Mouse (Mus musculus) neural tube, embryonic 10.5 days (tissue): ENCODE results near the gene Ccin.

ENCODE experiments used
- DNase-seq: peaks from one replicate; pipeline ENCODE4 v3.0.0-alpha.2; 2017; ENCODE audit warnings: low spot score; ENCODE audit errors: extremely low spot score

Ccin gene

DNA sequence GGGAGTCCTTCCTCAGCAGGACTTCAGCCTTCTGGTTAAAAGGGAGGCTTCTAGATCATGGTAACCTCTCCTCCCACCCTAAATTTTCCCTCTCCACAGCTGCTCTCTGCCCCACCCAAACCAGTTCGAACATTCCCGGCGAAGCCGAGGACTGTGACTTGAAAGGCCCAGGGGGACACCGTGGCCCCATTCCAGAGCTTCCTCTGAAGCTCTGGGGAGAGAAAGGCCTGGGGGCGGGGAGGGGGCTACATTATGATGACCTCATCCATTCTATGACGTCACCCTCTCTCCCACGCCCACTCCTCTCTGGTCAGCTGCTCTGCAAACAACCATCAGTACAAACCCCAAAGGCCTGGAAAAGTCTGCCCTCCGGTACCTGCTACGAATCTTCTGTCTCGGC, at the start of gene Ccin:
Gene Ccin, plus strand, starts transcription at position 303 of the 400 bp plus-strand sequence.
- no peak for DNase-seq

- DNase-seq: no peak
Measured at GRCm38 (mm10) chr4:43936186-43936585, 47.1 kb upstream of the Ccin start.

- no peak for DNase-seq
Measured at GRCm38 (mm10) chr4:43936749-43937674, 46.3 kb upstream of the Ccin start.

- DNase-seq: no peak
Measured at GRCm38 (mm10) chr4:43941315-43941714, 42.0 kb upstream of the Ccin start.

- no peak for DNase-seq
Measured at GRCm38 (mm10) chr4:43942421-43942820, 40.9 kb upstream of the Ccin start.

DNA sequence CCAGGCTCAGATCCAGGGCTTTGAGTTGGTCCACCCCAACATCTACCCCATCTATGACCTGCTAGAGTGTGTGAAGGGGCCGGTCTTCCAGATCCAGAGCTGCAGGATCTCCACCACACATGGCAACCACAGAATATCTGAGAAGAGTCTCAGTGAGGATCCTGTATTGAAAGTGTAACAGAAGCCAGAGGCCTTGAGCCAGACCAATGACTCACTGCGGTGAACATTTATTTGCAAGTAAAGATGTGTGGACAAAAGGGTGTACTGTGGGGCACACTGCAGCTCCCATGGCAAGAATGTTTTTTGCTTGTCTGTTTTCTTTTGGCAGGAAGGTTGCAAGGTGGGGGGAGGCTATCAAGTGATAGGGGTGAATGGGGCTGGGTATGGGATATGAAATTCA, 35.7 kb upstream of the Ccin start:
- no peak for DNase-seq

- DNase-seq: peak; percentile 92
Measured at GRCm38 (mm10) chr4:43957292-43957845, 25.9 kb upstream of the Ccin start, which contains the start of gene Glipr2. Glipr2 (plus strand) TSS chr4:43957401.

GRCm38 (mm10) chr4:43957846-43958461, 25.3 kb upstream of the Ccin start:
- peak; percentile 78 for DNase-seq

DNA sequence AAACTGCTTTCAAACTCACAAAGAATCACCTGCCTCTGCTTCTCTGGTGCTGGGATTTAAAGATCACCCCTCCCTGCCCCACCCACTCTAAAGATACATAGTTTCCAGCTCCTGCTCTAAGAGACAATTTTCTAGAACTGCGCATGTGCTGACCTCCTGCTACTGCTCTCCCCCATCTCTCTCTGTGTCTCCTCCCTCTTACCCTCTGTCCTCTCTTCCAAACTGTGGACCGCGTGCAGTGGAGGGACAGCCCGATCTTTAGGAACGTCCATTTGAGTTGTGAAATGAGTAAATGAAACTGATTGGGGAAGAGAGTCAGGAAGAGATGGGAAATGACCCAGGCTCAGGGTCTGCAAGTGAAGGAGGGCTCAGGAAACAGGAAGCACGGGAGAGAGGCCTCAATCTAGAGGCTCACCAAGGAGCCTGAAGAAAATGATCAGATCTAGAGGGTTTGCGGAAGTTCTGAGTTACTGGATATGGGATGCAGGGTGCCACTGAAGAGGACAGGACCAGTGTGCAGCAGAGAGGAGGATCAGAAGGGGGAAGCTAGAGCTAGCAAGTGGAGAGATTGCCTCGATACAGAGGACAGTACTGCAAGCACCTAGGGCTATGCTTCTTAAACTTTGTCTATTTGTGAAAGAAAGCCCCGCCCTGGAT, 23.6 kb upstream of the Ccin start:
- DNase-seq: no peak

- DNase-seq: no peak
Measured at GRCm38 (mm10) chr4:43960207-43960606, 23.1 kb upstream of the Ccin start.

DNA sequence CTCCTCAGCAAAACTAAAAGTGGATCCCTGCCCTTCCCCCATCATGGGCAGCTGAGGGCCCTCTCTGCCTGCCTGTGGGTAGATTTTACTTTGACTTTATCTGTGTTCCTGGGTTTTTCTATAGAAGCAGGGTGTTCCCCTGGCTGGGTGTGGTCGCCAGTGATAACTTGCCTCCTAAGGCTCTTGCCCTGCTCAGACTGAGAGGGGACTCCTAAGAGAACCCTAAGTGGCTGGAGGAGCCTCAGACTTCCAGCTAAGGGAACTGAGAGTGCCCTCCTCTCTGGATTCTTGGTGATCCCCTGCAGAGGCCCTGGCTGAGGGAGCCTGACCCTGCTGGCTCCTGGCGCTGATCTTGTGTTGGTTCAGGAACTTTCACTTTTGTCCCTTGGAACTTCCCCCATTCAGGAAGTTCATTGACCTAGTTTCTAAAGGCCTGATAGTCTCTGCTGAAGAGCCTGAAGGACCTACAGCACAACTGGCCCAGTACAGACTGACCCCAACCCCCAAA, 18.9 kb upstream of the Ccin start:
- no peak for DNase-seq

DNA sequence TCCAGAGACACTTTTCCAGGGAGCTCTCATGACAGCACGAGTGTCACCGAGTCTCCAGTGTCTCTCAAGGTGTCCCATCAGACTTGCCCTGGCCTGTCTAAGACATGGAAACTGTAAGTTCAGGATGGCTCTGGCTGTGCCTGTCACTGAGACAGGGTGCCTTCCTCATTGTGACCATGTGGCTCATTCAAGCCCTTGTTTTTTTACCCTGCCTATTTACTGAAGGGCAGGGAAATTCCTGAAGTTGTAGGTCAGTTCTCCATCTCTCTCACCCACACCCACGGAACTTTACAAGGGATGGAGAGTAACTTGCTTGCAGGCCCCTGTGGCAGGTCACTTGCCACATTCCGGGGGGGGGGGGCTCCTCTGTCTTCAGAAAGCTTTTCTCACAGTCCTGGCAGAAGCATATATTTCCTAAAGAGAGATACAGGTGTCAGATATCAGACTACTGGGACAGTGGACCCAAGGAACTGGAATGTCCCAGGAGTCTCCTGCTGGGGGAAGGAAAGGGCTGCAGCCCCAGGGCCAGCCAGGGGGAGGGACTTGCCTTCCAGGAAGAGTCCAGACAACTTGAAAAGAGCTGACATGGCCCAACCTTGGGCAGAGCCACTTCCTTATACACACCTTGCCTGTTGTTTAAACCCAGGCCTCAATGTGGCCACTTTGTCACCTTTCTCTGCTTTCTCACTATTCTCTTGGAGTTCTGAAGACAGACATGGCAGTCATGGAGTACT, 18.2 kb upstream of the Ccin start:
- no peak for DNase-seq

DNA sequence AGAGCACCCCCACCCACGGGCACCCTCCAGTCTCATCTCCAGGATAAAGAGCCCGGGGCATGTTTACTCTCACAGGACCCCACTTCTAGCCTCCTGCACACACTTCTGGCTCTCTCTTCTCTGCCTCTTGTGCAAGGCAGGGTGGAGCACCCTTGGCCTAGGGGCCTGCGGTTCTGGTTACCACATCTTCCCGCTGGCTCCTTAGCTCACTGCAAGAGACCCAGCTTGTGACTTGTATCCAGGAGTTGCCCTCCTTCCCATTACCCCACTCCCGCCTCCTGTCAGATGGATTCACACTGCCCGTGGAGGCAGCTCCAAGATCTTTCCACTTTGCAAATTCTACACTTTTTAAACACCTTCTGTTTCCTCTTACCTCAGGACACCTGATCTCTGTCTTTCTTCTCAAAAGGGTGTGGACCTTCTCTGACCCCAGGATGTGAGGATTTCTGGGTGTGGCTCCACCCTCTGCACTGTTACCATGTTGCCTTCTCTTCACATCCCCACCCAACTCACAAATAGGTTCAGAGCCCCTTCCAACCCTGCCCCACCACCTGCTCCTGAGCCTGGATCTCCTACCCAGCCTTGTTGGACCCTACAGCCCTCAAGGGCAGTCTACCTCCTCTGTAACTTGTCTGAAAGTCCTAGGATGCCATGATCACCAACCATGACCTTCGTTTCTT, 17.3 kb upstream of the Ccin start:
- DNase-seq: no peak

GRCm38 (mm10) chr4:43968650-43969049, 14.6 kb upstream of the Ccin start:
- no peak for DNase-seq

DNA sequence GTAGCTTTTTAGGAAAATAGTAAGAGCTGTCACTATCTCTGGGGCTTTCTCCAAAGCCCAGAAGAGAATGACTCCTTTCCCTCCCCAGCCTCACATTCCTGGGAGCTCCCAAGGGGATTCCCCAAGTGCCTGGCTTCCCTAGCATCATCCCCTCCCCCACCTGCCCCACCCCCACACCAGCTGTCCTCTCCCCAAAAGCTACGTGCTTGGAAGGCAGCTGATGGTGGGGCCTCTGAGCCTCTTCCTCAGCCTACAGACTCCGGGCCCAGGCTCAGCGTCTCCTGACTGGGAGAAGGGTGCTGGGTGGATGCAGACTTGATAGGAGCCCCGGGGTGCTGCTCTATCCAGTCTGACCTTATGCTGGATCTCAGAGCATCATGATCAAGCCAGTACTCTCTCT, 13.9 kb upstream of the Ccin start:
- peak; percentile 56 for DNase-seq

GRCm38 (mm10) chr4:43970393-43971330, 12.6 kb upstream of the Ccin start:
- DNase-seq: no peak

GRCm38 (mm10) chr4:43971541-43972136, 11.6 kb upstream of the Ccin start:
- no peak for DNase-seq

- DNase-seq: peak; percentile 72
Measured at GRCm38 (mm10) chr4:43972137-43972591, 11.1 kb upstream of the Ccin start.

DNA sequence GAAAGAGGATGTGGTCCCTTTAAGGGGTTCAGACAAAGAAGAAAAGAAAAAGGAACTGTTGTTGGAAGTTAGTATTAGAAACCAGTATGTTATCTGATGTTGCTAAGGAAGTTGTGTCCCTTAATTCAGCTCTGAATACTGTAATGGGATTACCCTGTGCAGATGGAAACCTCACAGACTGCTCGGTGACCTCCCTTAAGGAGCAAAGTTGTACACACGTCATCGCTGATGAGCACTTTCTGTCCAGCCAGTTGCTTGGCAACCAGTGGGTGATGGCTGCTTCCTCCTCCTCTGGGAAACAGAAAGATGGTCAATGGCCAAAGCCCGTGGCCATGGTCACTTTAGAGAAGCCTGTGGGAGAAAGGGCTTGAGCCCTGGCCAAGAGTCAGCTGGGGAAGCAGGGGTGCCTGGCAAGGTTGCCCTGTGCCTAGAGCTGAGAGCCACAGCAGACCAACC, 9.7 kb upstream of the Ccin start:
- no peak for DNase-seq
